21 mouse cellular contexts compared by ENCODE assay signal in genomic region chr3:131943436-131943835, GRCm38 (mm10).
DNase-seq lines count a peak whose midpoint lies in the region; ATAC-seq and TF ChIP-seq lines count a peak whose summit lies in the region.
"Had no signal": no experiment of that assay in that cellular context is flagged by ENCODE, and none has a peak within 500 bp of the region (broad histone marks: within the 10 kb centered on the region; RNA-seq: fewer than 3 reads in every experiment).

No protein-coding gene starts in this region.

- WGBS in kidney, adult 2 months = 76% methylated on average over 7 of the region's 7 CpGs
- WGBS in limb, embryonic 10.5 days = 80% methylated on average over 7 of the region's 7 CpGs
- 64% methylated on average over 7 of the region's 7 CpGs for WGBS in limb, embryonic 13.5 days

- H3K27ac ChIP-seq in kidney, adult 2 months (ENCODE audit: insufficient read depth, low read depth, low read length) = peak overlapping the region; percentile 64
- H3K27ac ChIP-seq in limb, embryonic 10.5 days = peak overlapping the region; percentile 70
- H3K27ac ChIP-seq in limb, embryonic 13.5 days = 0 out of 2 replicates have a peak overlapping the region, but pooled peaks have one; percentile 6
- H3K27ac ChIP-seq: embryonic facial prominence, embryonic 10.5 days; forebrain, embryonic 13.5 days; forebrain, embryonic 15.5 days had no signal

- H3K4me3 ChIP-seq in kidney, adult 2 months (ENCODE audit: insufficient read depth, low read depth, low read length) = no peak overlapping the region
- no peak overlapping the region for H3K4me3 ChIP-seq in limb, embryonic 10.5 days
- H3K4me3 ChIP-seq in limb, embryonic 13.5 days = no peak overlapping the region
- H3K4me3 ChIP-seq: embryonic facial prominence, embryonic 10.5 days; embryonic facial prominence, embryonic 12.5 days; forebrain, embryonic 13.5 days; forebrain, embryonic 15.5 days had no signal

- ATAC-seq in limb, embryonic 13.5 days (ENCODE audit: low FRiP score, low read depth) = no peak
- ATAC-seq: CD4-positive, CD25-positive, alpha-beta regulatory T cell, adult 4 months; forebrain, embryonic 13.5 days; forebrain, embryonic 15.5 days; forebrain, postnatal 0 days had no signal

- TF ChIP-seq CTCF in kidney, adult 2 months (conservative IDR thresholded peaks at IDR 0.05; ENCODE audit: insufficient read depth, insufficient read length, low read depth, low read length) = no peak

- no peak for TF ChIP-seq POLR2A in kidney, adult 2 months (IDR thresholded peaks at IDR 0.05; ENCODE audit: low read depth, low read length)

- no peak overlapping the region for H3K4me2 ChIP-seq in limb, embryonic 13.5 days (replicated peaks)
- H3K4me2 ChIP-seq: embryonic facial prominence, embryonic 12.5 days; forebrain, embryonic 13.5 days; forebrain, embryonic 15.5 days had no signal

- no peaks in the 10 kb centered on the region for H3K9me3 ChIP-seq in limb, embryonic 10.5 days (replicated peaks)
- no peaks in the 10 kb centered on the region for H3K9me3 ChIP-seq in limb, embryonic 13.5 days
- H3K9me3 ChIP-seq: embryonic facial prominence, embryonic 10.5 days; embryonic facial prominence, embryonic 12.5 days; forebrain, embryonic 13.5 days; forebrain, embryonic 15.5 days had no signal

- no peaks in the 10 kb centered on the region; the same call in 1 of the 2 replicates for H3K27me3 ChIP-seq in kidney, adult 2 months (replicated peaks; ENCODE audit: control insufficient read depth, insufficient read depth, low read length)
- no peaks in the 10 kb centered on the region for H3K27me3 ChIP-seq in limb, embryonic 10.5 days (ENCODE audit: low read depth, poor library complexity, severe bottlenecking)
- H3K27me3 ChIP-seq in limb, embryonic 13.5 days = no peaks in the 10 kb centered on the region; the same call in 1 of the 2 replicates
- H3K27me3 ChIP-seq: embryonic facial prominence, embryonic 12.5 days; forebrain, embryonic 13.5 days; forebrain, embryonic 15.5 days had no signal

- no peak overlapping the region for H3K9ac ChIP-seq in limb, embryonic 13.5 days
- H3K9ac ChIP-seq: embryonic facial prominence, embryonic 12.5 days; forebrain, embryonic 13.5 days; forebrain, embryonic 15.5 days; forebrain, postnatal 0 days had no signal

- H3K36me3 ChIP-seq in kidney, adult 2 months (ENCODE audit: control insufficient read depth, insufficient read depth, low read length) = no peaks in the 10 kb centered on the region
- no peaks in the 10 kb centered on the region for H3K36me3 ChIP-seq in limb, embryonic 10.5 days
- no peaks in the 10 kb centered on the region for H3K36me3 ChIP-seq in limb, embryonic 13.5 days
- H3K36me3 ChIP-seq: embryonic facial prominence, embryonic 10.5 days; embryonic facial prominence, embryonic 12.5 days; forebrain, embryonic 15.5 days had no signal

- no peaks in the 10 kb centered on the region for H3K4me1 ChIP-seq in kidney, adult 2 months (ENCODE audit: control insufficient read depth, insufficient read depth, low read length)
- peaks cover 44% of the 10 kb centered on the region for H3K4me1 ChIP-seq in limb, embryonic 10.5 days
- peaks cover 34% of the 10 kb centered on the region for H3K4me1 ChIP-seq in limb, embryonic 13.5 days
- H3K4me1 ChIP-seq: forebrain, embryonic 13.5 days; forebrain, embryonic 15.5 days had no signal

- no peak for DNase-seq in kidney, adult 2 months
- no peak for DNase-seq in kidney, adult 18-20 months
- no peak for DNase-seq in limb, embryonic 10.5 days (ENCODE audit: low spot score)
- DNase-seq in lung, postnatal 14 days = no peak
- DNase-seq in B cell, adult 2 months = no peak
- DNase-seq: adrenal gland, adult 2 months; adrenal gland, postnatal 10 days; adrenal gland, postnatal 25 days; cerebellum, adult 11 months; cerebellum, adult 18-20 months; cerebellum, adult 8-10 months; cerebellum, adult 9-11 months; cerebellum, postnatal 14 days; cerebellum, postnatal 36 days; forebrain, postnatal 0 days had no signal

Comparison
In these comparisons a context has a peak if more than half of its experiments do, and no peak if none do; other contexts are left out.
1. H3K27ac ChIP-seq: peak in every context shown above with its lines; median percentile 70 in limb, embryonic 10.5 days; 64 in kidney, adult 2 months; 6 in limb, embryonic 13.5 days.